Mouse (Mus musculus) liver, embryonic 15.5 days (tissue): Measurements from ENCODE around the gene Gm11627. TPM values are rescaled to one million over a fixed set of nuclear protein-coding genes. Genes with fewer than 3 reads are reported as not detected.
A peak's percentile ranks its signal among the peaks of the same experiment; 100 is the strongest.

ENCODE experiments used
- ATAC-seq: fragments of 200-750 bp; cut with Nextera tagmentation; 2 replicates; pipeline ENCODE4 v1.8.0; 2017; ENCODE audit warnings: moderate number of reproducible peaks, mild to moderate bottlenecking, moderate library complexity; ENCODE audit not compliant: insufficient read depth
- H3K27ac ChIP-seq: fragments of 300-500 bp; sonication (generic); replicated peaks from 2 replicates; pipeline ENCODE4 v1.5.1; 2015; ENCODE audit warnings: mild to moderate bottlenecking, inconsistent platforms
- H3K27me3 ChIP-seq: fragments of 300-500 bp; sonication (generic); 2 replicates; pipeline ENCODE4 v1.6.1; 2015; ENCODE audit warnings: mild to moderate bottlenecking, inconsistent platforms
- H3K36me3 ChIP-seq: fragments of 300-500 bp; sonication (generic); replicated peaks from 2 replicates; pipeline ENCODE4 v1.6.1; 2015; ENCODE audit warnings: moderate library complexity, mild to moderate bottlenecking, inconsistent platforms
- H3K4me1 ChIP-seq: fragments of 300-500 bp; sonication (generic); replicated peaks from 2 replicates; pipeline ENCODE4 v1.6.1; 2015; ENCODE audit warnings: inconsistent platforms
- H3K4me2 ChIP-seq: fragments of 300-500 bp; sonication (generic); 2 replicates; pipeline ENCODE4 v1.6.1; 2015; ENCODE audit warnings: moderate library complexity, mild to moderate bottlenecking, inconsistent platforms
- H3K4me3 ChIP-seq: fragments of 300-500 bp; sonication (generic); replicated peaks from 2 replicates; pipeline ENCODE4 v1.5.1; 2015; ENCODE audit warnings: mild to moderate bottlenecking, inconsistent platforms
- H3K9ac ChIP-seq: fragments of 300-500 bp; sonication (generic); 2 replicates; pipeline ENCODE4 v1.6.1; 2015; ENCODE audit warnings: moderate library complexity, mild to moderate bottlenecking, inconsistent platforms
- H3K9me3 ChIP-seq: fragments of 300-500 bp; sonication (generic); replicated peaks from 2 replicates; pipeline ENCODE4 v1.6.1; 2016; ENCODE audit warnings: inconsistent platforms
- WGBS: fragments of 180-500 bp; shearing (Covaris S2); methylation state at CpG from one replicate; pipeline ENCODE4 v1.1.7; 2015; ENCODE audit warnings: mixed read lengths; ENCODE audit not compliant: insufficient replicate concordance; 5-methylcytosine and 5-hydroxymethylcytosine counted together
- polyA plus RNA-seq: library from polyadenylated mRNA; unstranded; fragments of >200 nt; fragmentation: Nextera tagmentation; extraction: Ambion mirVana; gene quantifications from 2 replicates; pipeline ENCODE4 v1.2.1, GENCODE M21; 2015

The Gm11627 gene
- polyA plus RNA-seq, 1 experiment from 2014 or later, result 0.29 TPM

DNA sequence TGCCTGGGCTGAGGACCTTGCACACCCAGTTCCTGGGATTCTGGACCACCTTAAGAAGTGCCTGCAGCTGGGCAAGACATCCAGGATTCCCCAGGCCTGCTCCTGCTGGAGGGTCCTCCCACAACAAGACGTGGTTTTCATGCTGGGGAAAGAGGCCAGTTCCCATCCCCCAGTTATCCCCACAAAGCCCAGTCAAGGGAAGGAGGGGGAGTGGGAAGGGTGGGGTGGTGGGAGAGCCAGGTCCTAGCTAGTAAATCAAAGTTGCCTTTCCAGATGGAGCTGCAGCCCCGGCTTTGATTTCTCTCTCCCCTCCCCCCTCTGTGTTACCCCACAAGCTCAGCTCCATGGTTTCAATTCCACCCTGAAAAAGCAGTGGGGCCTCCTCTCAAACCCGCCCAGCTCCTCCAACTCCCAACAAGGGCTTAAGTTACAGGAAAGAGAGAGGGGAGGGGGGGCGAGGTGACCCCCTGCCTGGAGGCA, 16.1 kb upstream of the Gm11627 start:
- H3K4me3 ChIP-seq, result no peak overlapping the region
- H3K9me3 ChIP-seq, result no peaks in the 10 kb centered on the region
- H3K27me3 ChIP-seq, result peaks cover 25% of the 10 kb centered on the region
- H3K27ac ChIP-seq, result no peak overlapping the region
- H3K9ac ChIP-seq, result no peak overlapping the region
- no peaks in the 10 kb centered on the region for H3K36me3 ChIP-seq
- 24% methylated on average over 4 of the region's 4 CpGs for WGBS
- H3K4me1 ChIP-seq, result no peaks in the 10 kb centered on the region
- no peak for ATAC-seq
- no peak overlapping the region for H3K4me2 ChIP-seq

DNA sequence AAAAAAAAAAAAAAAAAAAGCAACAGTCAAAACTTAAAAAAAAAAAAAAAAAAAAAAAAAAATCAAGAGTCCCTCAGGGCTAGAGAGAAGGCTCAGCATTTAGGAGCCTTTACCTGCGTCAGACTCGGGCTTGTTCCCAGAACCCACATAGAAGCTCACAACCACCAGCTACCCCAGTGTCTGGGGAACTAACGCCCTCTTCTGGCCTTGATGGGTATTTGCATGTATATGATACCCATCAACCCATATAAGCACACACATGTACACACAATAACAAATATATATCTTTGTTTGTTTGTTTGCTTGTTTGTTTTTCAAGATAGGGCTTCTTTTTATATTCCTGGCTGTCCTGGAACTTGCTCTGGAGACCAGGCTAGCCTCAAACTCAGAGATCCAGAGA, 8.3 kb upstream of the Gm11627 start:
- Histone ChIP-seq H3K9me3 (no peaks in the 10 kb centered on the region), H3K4me1 (no peaks in the 10 kb centered on the region), H3K27me3 (peaks cover 16% of the 10 kb centered on the region), H3K4me2 (no peak overlapping the region), H3K9ac (no peak overlapping the region), H3K36me3 (no peaks in the 10 kb centered on the region), H3K27ac (no peak overlapping the region), H3K4me3 (no peak overlapping the region)
- ATAC-seq, result no peak
- 59% methylated on average over 3 of the region's 3 CpGs for WGBS

DNA sequence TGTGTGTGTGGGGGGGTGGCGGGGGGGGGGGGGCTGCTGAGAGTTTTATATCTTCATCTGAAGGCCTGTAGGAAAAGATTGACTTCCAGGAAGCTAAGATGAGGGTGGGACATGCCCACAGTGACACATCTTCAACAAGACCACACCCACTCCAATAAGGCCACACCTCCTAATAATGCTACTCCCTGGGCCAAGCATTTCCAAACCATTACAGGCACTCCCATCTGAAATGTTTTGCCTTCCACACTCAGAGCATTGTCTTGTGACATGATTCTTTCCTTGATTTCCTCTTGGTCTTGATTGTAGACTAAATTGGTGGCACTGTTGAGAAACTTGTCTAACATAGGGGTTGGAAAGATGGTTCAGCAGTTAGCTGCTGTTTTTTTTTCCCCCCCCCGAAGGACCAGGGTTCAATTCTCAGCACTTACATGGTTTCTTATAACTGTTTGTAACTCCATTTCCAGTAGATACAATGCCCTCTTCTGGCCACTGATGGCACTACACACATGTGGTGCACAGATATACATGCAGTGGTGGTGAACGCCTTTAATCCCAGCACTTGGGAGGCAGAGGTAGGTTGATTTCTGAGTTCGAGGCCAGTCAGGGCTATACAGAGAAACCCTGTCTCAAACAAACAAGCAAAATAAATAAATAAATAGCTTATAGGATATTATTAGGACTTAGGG, 7.3 kb upstream of the Gm11627 start:
- no peak overlapping the region for H3K9ac ChIP-seq
- no peak overlapping the region for H3K27ac ChIP-seq
- H3K27me3 ChIP-seq, result peaks cover 25% of the 10 kb centered on the region
- H3K4me1 ChIP-seq, result no peaks in the 10 kb centered on the region
- no peak for ATAC-seq
- H3K4me3 ChIP-seq, result no peak overlapping the region
- no peak overlapping the region for H3K4me2 ChIP-seq
- no peaks in the 10 kb centered on the region for H3K36me3 ChIP-seq
- H3K9me3 ChIP-seq, result no peaks in the 10 kb centered on the region
- WGBS, result 77% methylated on average over 4 of the region's 4 CpGs

DNA sequence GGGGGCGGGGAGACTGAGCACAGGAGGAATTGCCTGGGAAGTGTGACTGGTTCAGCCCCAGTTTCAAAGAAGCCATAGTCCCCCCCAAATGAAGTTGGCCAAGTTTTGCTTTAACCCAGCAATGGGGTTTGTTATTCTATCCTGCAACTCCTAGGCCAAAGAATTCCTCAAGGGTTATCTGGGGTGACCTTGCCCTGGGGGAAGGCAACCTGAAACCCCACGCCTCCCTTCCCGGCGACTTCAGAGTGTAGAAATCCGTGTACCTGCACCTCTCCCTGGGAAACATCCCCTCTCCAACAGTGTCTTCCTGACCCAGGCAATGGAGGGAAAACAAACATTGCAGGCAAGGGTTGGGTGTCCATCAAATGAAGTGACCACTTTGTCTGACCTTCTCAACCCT, 3.5 kb upstream of the Gm11627 start:
- no peaks in the 10 kb centered on the region for H3K36me3 ChIP-seq
- no peak overlapping the region for H3K4me3 ChIP-seq
- H3K27ac ChIP-seq, result no peak overlapping the region
- H3K27me3 ChIP-seq, result peaks cover 51% of the 10 kb centered on the region
- ATAC-seq, result no peak
- no peak overlapping the region for H3K4me2 ChIP-seq
- H3K4me1 ChIP-seq, result peaks cover 11% of the 10 kb centered on the region
- H3K9ac ChIP-seq, result no peak overlapping the region
- 25% methylated on average over 5 of the region's 5 CpGs for WGBS
- no peaks in the 10 kb centered on the region for H3K9me3 ChIP-seq

DNA sequence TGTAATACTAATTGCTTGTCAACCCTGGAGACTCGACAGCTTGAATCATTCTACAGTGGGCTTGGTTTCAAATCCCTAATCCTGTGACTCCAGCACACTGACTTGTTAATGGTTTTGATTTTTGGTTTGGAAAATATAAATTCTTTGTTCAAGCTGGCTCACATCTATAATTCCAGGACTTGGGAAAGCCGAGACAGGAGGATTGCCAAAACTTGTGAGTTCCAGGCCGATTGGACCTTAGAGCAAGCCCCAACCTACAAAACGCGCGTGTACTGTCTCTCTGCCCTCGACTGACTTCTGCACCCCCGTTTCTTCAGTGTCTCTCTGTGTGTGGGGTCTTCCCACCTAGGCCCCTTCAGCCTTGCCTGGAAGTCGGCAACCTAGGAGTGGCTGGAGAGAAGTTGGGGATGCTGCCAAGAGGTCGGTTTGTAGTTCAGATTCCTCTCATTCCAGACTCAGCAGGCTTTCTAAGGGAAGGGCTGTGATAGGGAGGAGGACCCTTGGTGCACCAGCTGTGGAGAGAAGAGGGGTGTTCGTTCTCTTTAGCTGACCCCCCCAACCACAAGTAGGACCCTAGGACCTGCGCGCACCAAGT, 2.9 kb upstream of the Gm11627 start:
- H3K9me3 ChIP-seq, result no peaks in the 10 kb centered on the region
- H3K4me2 ChIP-seq, result no peak overlapping the region
- peaks cover 55% of the 10 kb centered on the region for H3K27me3 ChIP-seq
- no peak for ATAC-seq
- WGBS, result 42% methylated on average over 13 of the region's 13 CpGs
- H3K27ac ChIP-seq, result no peak overlapping the region
- H3K9ac ChIP-seq, result no peak overlapping the region
- H3K36me3 ChIP-seq, result no peaks in the 10 kb centered on the region
- H3K4me3 ChIP-seq, result no peak overlapping the region
- H3K4me1 ChIP-seq, result peaks cover 11% of the 10 kb centered on the region

DNA sequence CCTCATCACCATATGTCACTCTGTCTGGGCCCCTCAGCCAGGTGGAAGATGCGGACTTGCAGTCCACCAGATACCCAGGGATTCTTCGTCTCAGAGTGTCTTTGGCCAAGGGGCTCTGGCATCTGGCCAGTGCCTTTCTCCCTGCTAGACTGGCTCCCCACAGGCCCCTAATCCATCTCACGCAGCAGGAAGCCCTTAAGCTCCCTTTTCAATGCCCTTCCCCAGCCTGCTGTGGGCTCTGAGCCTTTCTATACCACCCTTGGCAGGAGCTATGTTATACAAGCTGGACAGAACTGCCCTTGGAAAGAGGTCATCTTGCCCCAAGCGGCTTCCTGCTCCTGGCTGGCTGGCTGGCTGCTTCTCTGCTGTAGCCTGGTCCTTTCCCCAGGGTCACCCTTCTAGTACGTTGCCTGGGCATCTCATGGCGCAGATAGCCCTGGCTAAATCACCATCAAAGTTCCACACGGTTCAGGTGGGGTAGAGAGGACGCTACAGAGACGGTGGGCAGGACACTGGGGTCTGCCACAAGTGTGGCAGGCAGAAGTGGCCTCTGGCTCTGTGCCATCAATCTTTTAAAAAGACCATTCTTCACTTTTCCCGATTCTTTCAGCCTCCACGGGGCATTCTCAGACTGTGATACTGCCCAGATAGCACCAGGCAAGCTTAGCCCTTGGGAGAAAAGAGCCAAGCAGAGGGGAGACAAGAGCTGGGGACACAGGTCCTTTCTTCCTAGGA, 2.2 kb upstream of the Gm11627 start:
- Histone ChIP-seq H3K4me1 (peaks cover 11% of the 10 kb centered on the region), H3K4me2 (no peak overlapping the region), H3K9me3 (no peaks in the 10 kb centered on the region), H3K9ac (no peak overlapping the region), H3K27me3 (peaks cover 61% of the 10 kb centered on the region), H3K36me3 (no peaks in the 10 kb centered on the region), H3K4me3 (no peak overlapping the region), H3K27ac (no peak overlapping the region)
- no peak for ATAC-seq
- 36% methylated on average over 11 of the region's 11 CpGs for WGBS

DNA sequence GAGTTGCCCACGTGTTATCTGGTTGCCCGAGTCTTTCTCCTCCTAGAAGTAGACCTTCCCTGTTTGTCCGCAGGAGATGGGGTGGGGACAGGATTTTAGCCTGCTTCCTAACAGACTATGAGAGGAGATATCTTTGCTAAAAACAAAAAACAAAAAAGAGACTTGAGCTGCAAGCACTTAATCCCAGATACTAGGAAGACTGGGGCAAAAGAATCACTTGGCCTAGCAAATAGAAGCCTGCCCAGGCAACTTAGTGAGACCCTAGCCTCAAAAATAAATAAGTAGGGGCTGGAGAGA, 721 bp upstream of the Gm11627 start:
- Histone ChIP-seq H3K27me3 (peaks cover 67% of the 10 kb centered on the region), H3K4me2 (no peak overlapping the region)

DNA sequence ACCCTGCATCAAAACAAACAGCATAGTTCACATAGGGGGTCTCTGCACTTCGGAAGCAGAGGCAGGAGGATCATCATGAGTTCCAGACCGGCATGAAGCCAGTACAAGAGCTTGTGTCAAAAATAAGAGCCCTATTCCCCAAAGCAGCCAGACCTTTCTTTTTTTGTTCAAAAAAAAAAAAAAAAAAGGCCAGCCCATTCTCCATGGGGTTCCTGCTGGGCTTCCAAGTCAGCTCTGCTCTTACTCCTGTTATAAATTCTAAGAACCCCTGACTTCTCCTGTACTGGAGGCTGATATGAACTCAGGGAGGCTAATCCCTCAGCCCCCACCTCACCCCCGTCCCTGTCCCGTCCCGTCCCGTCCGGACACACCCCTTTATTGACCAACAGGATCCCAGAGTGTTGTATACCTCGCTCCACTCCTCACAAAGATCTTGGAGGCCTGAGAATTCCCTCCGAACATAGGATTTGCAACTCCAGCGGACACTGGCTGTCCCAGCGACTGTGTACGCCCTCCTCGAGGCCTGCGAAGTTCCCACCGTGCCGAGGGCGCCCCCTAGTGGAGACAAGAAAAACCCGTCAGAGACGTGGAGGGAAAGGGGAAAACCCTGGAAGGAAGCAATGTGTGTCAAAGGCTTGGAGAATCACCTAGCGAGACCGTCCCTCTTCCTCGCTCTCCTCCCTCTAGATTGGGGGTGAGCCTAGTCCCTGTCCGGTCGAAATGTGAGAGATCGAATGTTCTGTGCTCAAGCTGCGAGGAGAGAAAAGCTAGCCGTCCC, 731 bp downstream of the Gm11627 start:
- Histone ChIP-seq H3K9me3 (no peaks in the 10 kb centered on the region), H3K27ac (no peak overlapping the region), H3K27me3 (peaks cover 61% of the 10 kb centered on the region), H3K36me3 (no peaks in the 10 kb centered on the region), H3K4me3 (no peak overlapping the region; the same call in 1 of the 2 replicates), H3K4me1 (peaks cover 11% of the 10 kb centered on the region), H3K4me2 (peak overlapping the region; percentile 59), H3K9ac (no peak overlapping the region)
- no peak for ATAC-seq
- 5% methylated on average over 27 of the region's 27 CpGs for WGBS

More for the DNA sequence above, 721 bp upstream of the Gm11627 start:
- H3K9ac ChIP-seq, result no peak overlapping the region
- H3K4me3 ChIP-seq, result no peak overlapping the region
- H3K36me3 ChIP-seq, result no peaks in the 10 kb centered on the region
- H3K27ac ChIP-seq, result no peak overlapping the region
- WGBS, result 50% methylated on average over 3 of the region's 3 CpGs
- H3K4me1 ChIP-seq, result peaks cover 11% of the 10 kb centered on the region
- no peak for ATAC-seq
- H3K9me3 ChIP-seq, result no peaks in the 10 kb centered on the region

DNA sequence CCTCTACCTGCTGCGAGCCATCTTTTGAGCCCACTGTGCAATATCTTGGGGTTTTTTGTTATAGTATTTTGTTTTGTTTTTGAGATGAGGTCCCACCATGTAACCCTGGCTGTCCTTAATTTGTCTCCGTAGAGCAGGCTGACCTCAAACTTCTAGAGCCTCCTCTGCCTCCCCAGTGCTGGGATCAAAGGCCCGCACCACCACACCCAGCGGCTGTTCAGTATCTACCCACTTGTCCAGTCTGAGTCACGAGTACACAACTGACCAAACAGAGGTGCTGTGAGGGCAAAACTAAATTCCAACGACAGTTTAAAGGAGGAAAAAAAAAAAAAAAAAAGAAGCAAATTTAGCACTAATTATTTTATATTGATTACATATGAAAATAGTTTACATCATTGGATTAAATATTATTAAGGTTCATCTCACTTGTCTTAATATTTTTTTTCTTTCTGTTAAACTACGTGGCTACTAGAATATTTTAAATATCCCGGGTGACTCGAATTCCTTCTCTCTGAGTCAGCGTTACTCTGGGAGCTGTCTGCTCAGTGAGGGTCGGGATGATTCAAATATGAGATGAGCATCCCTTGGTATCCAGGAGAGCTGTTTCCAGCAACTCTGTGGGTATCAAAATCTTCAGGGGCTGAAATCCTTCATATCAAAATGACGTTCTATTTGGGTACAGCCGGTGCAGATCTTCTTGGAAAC, 3.1 kb downstream of the Gm11627 start:
- Histone ChIP-seq H3K9me3 (no peaks in the 10 kb centered on the region), H3K4me3 (no peak overlapping the region), H3K27ac (no peak overlapping the region), H3K36me3 (no peaks in the 10 kb centered on the region), H3K27me3 (peaks cover 39% of the 10 kb centered on the region), H3K9ac (no peak overlapping the region), H3K4me2 (no peak overlapping the region), H3K4me1 (peaks cover 13% of the 10 kb centered on the region)
- 62% methylated on average over 13 of the region's 13 CpGs for WGBS
- ATAC-seq, result no peak

DNA sequence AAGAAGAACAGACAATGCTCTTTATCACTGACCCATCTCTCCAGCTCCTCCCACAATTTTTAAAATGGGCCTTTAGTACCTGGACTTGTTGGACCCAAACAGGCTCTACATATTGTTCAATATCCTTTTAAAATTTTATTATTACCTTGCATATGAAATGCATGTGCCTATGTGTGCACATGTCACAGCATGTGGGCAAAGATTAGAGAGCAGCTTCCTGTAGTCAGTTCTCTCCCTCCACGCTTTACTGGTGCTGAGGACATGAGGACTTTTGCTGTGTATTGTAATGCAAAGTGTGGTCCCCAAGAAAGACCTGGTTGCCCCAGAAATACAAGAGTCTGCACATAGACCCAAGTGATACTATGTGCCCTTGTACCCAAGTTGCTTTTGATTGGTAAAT, 4.2 kb downstream of the Gm11627 start:
- ATAC-seq, result no peak
- no peak overlapping the region for H3K4me3 ChIP-seq
- H3K9ac ChIP-seq, result no peak overlapping the region
- no peak overlapping the region for H3K27ac ChIP-seq
- H3K4me2 ChIP-seq, result no peak overlapping the region
- H3K36me3 ChIP-seq, result no peaks in the 10 kb centered on the region
- H3K27me3 ChIP-seq, result peaks cover 30% of the 10 kb centered on the region
- H3K9me3 ChIP-seq, result no peaks in the 10 kb centered on the region
- peaks cover 13% of the 10 kb centered on the region for H3K4me1 ChIP-seq
- WGBS, result 28% methylated on average over 1 of the region's 1 CpGs
